Mouse (Mus musculus) liver, postnatal 0 days (tissue): ENCODE results near the gene Bcl2l1.

ENCODE experiments used
- CTCF ChIP-seq: sonication (generic); IDR thresholded peaks from 2 replicates; pipeline ENCODE4 v1.5.1; 2016; ENCODE audit warnings: antibody characterized with exemption, low read depth
- EP300 ChIP-seq: IDR thresholded peaks from 2 replicates; pipeline ENCODE4 v1.6.1; 2016; ENCODE audit warnings: antibody characterized with exemption, low read depth, mild to moderate bottlenecking

- TF ChIP-seq CTCF (peak; percentile 88), EP300 (no peak)
Measured at GRCm38 (mm10) chr2:152767618-152768271, 63.8 kb downstream of the Bcl2l1 start.
